Mouse (Mus musculus) heart, postnatal 0 days (tissue): ENCODE data around the gene Car15. TPM values are rescaled to one million over a fixed set of nuclear protein-coding genes. Genes with fewer than 3 reads are reported as not detected.

Experiments used
- ATAC-seq: fragments of 200-750 bp; cut with Nextera tagmentation; 2 replicates; pipeline ENCODE4 v1.8.0; 2017; ENCODE audit warnings: low read depth, moderate number of reproducible peaks, moderate library complexity; ENCODE audit not compliant: insufficient read depth
- DNase-seq: peaks from one replicate; pipeline ENCODE4 v3.0.0-alpha.2; 2016; ENCODE audit warnings: low spot score
- H3K27ac ChIP-seq: fragments of 300-500 bp; sonication (generic); 2 replicates; pipeline ENCODE4 v1.5.1; 2014; ENCODE audit warnings: low read depth, mild to moderate bottlenecking
- H3K27me3 ChIP-seq: fragments of 300-500 bp; sonication (generic); 2 replicates; pipeline ENCODE4 v1.6.1; 2014; ENCODE audit warnings: low read length, mixed read lengths; ENCODE audit not compliant: control insufficient read depth, insufficient read depth
- H3K36me3 ChIP-seq: fragments of 300-500 bp; sonication (generic); replicated peaks from 2 replicates; pipeline ENCODE4 v1.6.1; 2014; ENCODE audit warnings: low read length, mixed read lengths; ENCODE audit not compliant: control insufficient read depth, insufficient read depth
- H3K4me1 ChIP-seq: fragments of 300-500 bp; sonication (generic); 2 replicates; pipeline ENCODE4 v1.6.1; 2014; ENCODE audit warnings: antibody characterized with exemption; ENCODE audit not compliant: control insufficient read depth, insufficient read depth
- H3K4me2 ChIP-seq: fragments of 300-500 bp; sonication (generic); 2 replicates; pipeline ENCODE4 v1.6.1; 2014; ENCODE audit warnings: low read depth, mild to moderate bottlenecking, low read length, moderate library complexity
- H3K4me3 ChIP-seq: fragments of 300-500 bp; sonication (generic); 2 replicates; pipeline ENCODE4 v1.5.1; 2014; ENCODE audit warnings: low read depth, low read length
- H3K9ac ChIP-seq: fragments of 300-500 bp; sonication (generic); replicated peaks from 2 replicates; pipeline ENCODE4 v1.6.1; 2014; ENCODE audit warnings: low read depth, low read length, mixed read lengths
- H3K9me3 ChIP-seq: fragments of 300-500 bp; sonication (generic); replicated peaks from 2 replicates; pipeline ENCODE4 v1.6.1; 2016; ENCODE audit warnings: low read length; ENCODE audit not compliant: control insufficient read depth
- CTCF ChIP-seq: IDR thresholded peaks from 2 replicates; pipeline ENCODE4 v1.5.1; 2016; ENCODE audit warnings: antibody characterized with exemption, control low read depth, low read depth
- EP300 ChIP-seq: IDR thresholded peaks from 2 replicates; pipeline ENCODE4 v1.6.1; 2016; ENCODE audit warnings: antibody characterized with exemption, low read depth
- WGBS: fragments of 180-500 bp; shearing (Covaris S2); extraction: QIAGEN DNeasy Blood & Tissue Kit; methylation state at CpG from one replicate; pipeline ENCODE4 v1.1.7; 2014; 5-methylcytosine and 5-hydroxymethylcytosine counted together
- polyA plus RNA-seq: library from polyadenylated mRNA; unstranded; fragments of >200 nt; fragmentation: Nextera tagmentation; extraction: Ambion mirVana; gene quantifications from 2 replicates; pipeline ENCODE4 v1.2.1, GENCODE M21; 2015
- total RNA-seq: library from RNA; depleted of rRNA; stranded (reverse); fragments of >200 nt; gene quantifications from 2 replicates; pipeline ENCODE4 v1.2.3, GENCODE M21; 2014; ENCODE audit warnings: low replicate concordance

The Car15 gene
- total and polyA plus RNA-seq, 2 experiments from 2014 or later = 0.25 to 0.27 TPM

DNA sequence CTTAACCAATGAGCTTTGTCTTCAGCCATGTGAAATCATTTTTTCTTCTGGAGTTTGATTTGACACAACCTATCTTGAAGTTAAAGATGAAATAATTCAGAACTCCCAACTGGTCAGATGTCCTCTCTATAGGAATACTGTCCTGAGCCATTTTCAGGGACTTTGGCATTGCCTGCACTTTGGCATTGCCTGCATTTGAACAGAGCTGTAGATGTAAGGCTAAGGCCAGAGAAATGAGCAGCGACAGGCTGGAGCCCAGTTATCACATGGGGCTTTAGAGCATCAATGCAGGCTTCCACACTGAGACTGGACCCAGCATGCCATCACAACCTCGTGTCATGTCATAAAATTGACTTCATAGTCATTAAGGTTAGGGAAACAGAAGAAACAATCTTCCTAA is 15.1 kb upstream of the Car15 start:
- Histone ChIP-seq H3K4me2 (no peak overlapping the region), H3K36me3 (peaks cover 89% of the 10 kb centered on the region), H3K4me1 (no peaks in the 10 kb centered on the region), H3K27me3 (no peaks in the 10 kb centered on the region), H3K9me3 (no peaks in the 10 kb centered on the region), H3K9ac (no peak overlapping the region), H3K27ac (no peak overlapping the region), H3K4me3 (no peak overlapping the region)
- no peak for ATAC-seq
- no peak for DNase-seq
- TF ChIP-seq EP300 = no peak
- no peak for TF ChIP-seq CTCF
- 89% methylated on average over 2 of the region's 2 CpGs for WGBS

GRCm38 (mm10) chr16:17851860-17852259 is 13.7 kb upstream of the Car15 start:
- no peak overlapping the region for H3K27ac ChIP-seq
- WGBS = 94% methylated on average over 1 of the region's 1 CpGs
- H3K27me3 ChIP-seq = no peaks in the 10 kb centered on the region
- ATAC-seq = no peak
- H3K4me2 ChIP-seq = no peak overlapping the region
- no peaks in the 10 kb centered on the region for H3K9me3 ChIP-seq
- H3K4me3 ChIP-seq = no peak overlapping the region
- no peak for DNase-seq
- TF ChIP-seq CTCF (no peak), EP300 (no peak)
- H3K4me1 ChIP-seq = no peaks in the 10 kb centered on the region
- no peak overlapping the region for H3K9ac ChIP-seq
- H3K36me3 ChIP-seq = peaks cover 86% of the 10 kb centered on the region

- no peaks in the 10 kb centered on the region for H3K9me3 ChIP-seq
- WGBS = 91% methylated on average over 5 of the region's 5 CpGs
- DNase-seq = no peak
- H3K9ac ChIP-seq = no peak overlapping the region
- no peak overlapping the region for H3K4me2 ChIP-seq
- ATAC-seq = no peak
- peaks cover 86% of the 10 kb centered on the region for H3K36me3 ChIP-seq
- H3K27ac ChIP-seq = no peak overlapping the region
- no peak overlapping the region for H3K4me3 ChIP-seq
- no peaks in the 10 kb centered on the region for H3K27me3 ChIP-seq
- TF ChIP-seq EP300 (no peak), CTCF (no peak)
- H3K4me1 ChIP-seq = no peaks in the 10 kb centered on the region
Observed at GRCm38 (mm10) chr16:17851331-17851730, 13.2 kb upstream of the Car15 start.

DNA sequence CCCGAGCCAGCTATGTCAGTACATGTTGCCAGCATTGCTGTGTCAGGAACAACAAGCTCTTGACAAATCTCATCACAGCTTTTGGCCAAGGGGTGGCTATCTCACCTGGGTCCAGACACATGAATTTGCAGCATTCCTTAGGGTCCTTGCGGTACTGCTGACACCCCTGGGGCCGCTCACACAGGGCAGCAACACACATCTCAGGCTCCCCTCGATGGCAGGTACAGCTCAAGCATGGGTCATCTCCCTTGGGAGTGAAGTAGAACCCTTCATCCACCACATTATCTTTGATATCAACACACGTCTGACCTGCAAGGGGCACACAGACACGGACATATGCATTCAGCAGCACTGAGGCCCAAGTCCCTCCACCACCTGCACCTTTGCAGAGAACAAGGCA is 11.3 kb upstream of the Car15 start:
- WGBS = 72% methylated on average over 6 of the region's 6 CpGs
- ATAC-seq (no peak), DNase-seq (no peak)
- Histone ChIP-seq H3K4me2 (no peak overlapping the region), H3K36me3 (peaks cover 88% of the 10 kb centered on the region), H3K4me1 (no peaks in the 10 kb centered on the region), H3K9ac (no peak overlapping the region), H3K9me3 (no peaks in the 10 kb centered on the region), H3K27ac (no peak overlapping the region), H3K27me3 (no peaks in the 10 kb centered on the region), H3K4me3 (no peak overlapping the region)
- TF ChIP-seq CTCF = no peak
- no peak for TF ChIP-seq EP300

DNA sequence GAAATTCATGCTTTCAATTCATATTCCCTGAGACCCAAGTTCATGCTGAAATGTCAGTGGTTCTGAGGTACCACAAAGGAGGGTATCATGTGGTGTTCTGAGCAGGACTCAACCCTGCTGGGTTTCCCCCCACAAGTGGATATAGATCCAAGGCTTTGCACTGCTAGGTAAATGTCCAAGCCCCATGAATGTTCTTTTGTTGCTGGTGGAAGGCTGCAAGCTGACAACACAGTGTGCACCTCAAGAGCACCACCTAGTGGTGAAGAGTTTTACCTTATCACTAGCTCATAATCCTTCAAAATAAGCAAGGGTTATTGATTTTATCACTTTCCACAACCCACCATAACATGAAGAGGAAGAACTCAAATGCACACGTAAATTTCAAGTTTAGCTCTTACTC is 10.8 kb upstream of the Car15 start:
- H3K4me3 ChIP-seq = no peak overlapping the region
- no peak for TF ChIP-seq EP300
- peak; percentile 78 for TF ChIP-seq CTCF
- H3K36me3 ChIP-seq = peaks cover 88% of the 10 kb centered on the region
- ATAC-seq (no peak), DNase-seq (no peak)
- H3K4me1 ChIP-seq = no peaks in the 10 kb centered on the region
- H3K27ac ChIP-seq = no peak overlapping the region
- H3K9me3 ChIP-seq = no peaks in the 10 kb centered on the region
- H3K9ac ChIP-seq = no peak overlapping the region
- 26% methylated on average over 1 of the region's 1 CpGs for WGBS
- H3K27me3 ChIP-seq = no peaks in the 10 kb centered on the region
- no peak overlapping the region for H3K4me2 ChIP-seq

DNA sequence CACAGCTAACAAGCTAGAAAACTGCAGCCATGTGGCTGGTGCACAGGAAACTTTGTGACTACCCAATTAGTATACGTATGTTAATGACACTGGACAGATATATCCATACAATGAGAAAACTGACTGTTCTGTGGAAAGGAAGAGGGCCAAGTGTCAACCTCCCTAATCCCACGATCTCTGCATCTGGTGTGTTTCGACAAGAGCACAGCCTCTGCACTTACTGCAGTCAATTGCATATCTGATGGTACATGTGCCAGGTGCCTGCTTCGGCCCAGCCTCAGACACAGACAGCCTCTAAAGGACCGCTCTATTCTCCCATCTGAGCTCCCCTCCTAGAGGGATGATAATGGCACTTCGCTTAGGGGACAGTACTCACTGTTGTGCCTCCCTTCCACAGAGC is 10.3 kb upstream of the Car15 start:
- Histone ChIP-seq H3K27me3 (no peaks in the 10 kb centered on the region), H3K27ac (no peak overlapping the region), H3K9me3 (no peaks in the 10 kb centered on the region), H3K36me3 (peaks cover 89% of the 10 kb centered on the region), H3K4me1 (no peaks in the 10 kb centered on the region), H3K9ac (no peak overlapping the region), H3K4me3 (no peak overlapping the region), H3K4me2 (no peak overlapping the region)
- DNase-seq (no peak), ATAC-seq (no peak)
- TF ChIP-seq CTCF (no peak), EP300 (no peak)
- WGBS = 81% methylated on average over 6 of the region's 6 CpGs
